Mouse (Mus musculus) Muller cell, postnatal 12 days (primary cell): ENCODE measurements around the gene Olfr700.
"Not testable (repeated sequence)": the region's sequence is repeated elsewhere in the genome, so short reads cannot be mapped to it uniquely, and the experiment has no call there.

Source experiments
- DNase-seq: peaks from one replicate; pipeline ENCODE4 v3.0.0-alpha.2; 2015; ENCODE audit errors: inconsistent ontology term

Olfr700 gene

GRCm38 (mm10) chr7:106808734-106809133 lies at the start of gene Olfr700:
Gene Olfr700, minus strand, starts transcription at chr7:106808834.
- no peak for DNase-seq

- DNase-seq: no peak
Observed at GRCm38 (mm10) chr7:106843060-106843459, 34.4 kb upstream of the Olfr700 start, which contains the start of gene Olfr703. Gene Olfr703, plus strand, starts transcription at chr7:106843360.

- DNase-seq: no peak
Observed at GRCm38 (mm10) chr7:106833793-106834192, 25.2 kb upstream of the Olfr700 start, which contains the start of gene Olfr702. Gene Olfr702, minus strand, starts transcription at chr7:106833893.

- no peak for DNase-seq
Observed at GRCm38 (mm10) chr7:106818414-106818813, 9.8 kb upstream of the Olfr700 start.

- peak; percentile 2 for DNase-seq
Observed at GRCm38 (mm10) chr7:106815775-106816174, 7.1 kb upstream of the Olfr700 start.

GRCm38 (mm10) chr7:106813829-106814228 lies 5.2 kb upstream of the Olfr700 start, which contains the start of gene Olfr701:
Gene Olfr701, plus strand, starts transcription at chr7:106814129.
- DNase-seq: no peak

GRCm38 (mm10) chr7:106793098-106793497 lies 15.5 kb downstream of the Olfr700 start, which contains the start of gene Olfr699:
Gene Olfr699, minus strand, starts transcription at chr7:106793198.
- no peak for DNase-seq

- no peak for DNase-seq
Observed at GRCm38 (mm10) chr7:106788330-106788729, 20.3 kb downstream of the Olfr700 start.

GRCm38 (mm10) chr7:106761008-106761407 lies 47.6 kb downstream of the Olfr700 start:
- not testable (repeated sequence) for DNase-seq

- DNase-seq: no peak
Observed at GRCm38 (mm10) chr7:106758800-106759199, 49.8 kb downstream of the Olfr700 start.
